Mouse (Mus musculus): ENCODE measurements around the gene Cisd3.
"Not testable (repeated sequence)": the region's sequence is repeated elsewhere in the genome, so short reads cannot be mapped to it uniquely, and the experiment has no call there.

Gene Cisd3

DNA sequence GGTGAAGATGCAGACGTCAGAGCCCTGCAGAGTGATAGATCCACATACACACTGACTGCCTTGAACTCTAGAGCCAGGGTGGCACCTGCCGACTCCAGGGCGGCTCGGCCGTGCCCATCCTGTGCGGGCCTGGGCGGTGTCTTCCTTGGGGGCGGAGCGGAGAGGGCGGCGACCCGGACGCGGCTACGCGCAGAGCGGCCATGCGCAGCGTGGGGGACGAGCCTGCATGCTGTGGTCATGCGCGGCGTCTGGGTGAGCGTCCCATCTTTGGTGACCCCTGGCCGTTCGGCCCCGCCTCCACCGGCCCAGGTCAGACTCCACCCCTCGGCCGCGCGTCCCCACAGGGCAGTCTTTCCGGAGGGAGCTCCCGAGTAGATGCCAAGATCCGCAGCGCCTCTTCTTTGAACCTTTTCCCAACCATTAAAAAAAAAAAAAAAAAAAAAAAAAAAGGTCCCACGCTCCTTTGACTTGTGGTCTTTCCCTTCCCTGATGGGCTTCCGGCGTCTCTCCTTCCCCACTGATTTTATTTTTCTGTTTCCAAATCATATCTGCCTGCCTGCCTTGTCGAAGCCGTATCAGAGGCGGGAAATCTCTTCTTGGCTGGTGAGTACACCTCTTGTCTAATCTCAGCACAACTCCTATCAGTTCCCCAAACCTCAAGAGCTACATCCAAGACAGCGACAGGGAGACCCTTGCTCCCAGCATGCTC lies at the start of gene Cisd3:
Gene Cisd3 (plus strand): TSS at position 214 of the 709 bp plus-strand sequence.
- in situ Hi-C loops (cut with MboI, MseI), result no loop called here

- in situ Hi-C loops (cut with MboI, MseI), result no loop called here
Observed at GRCm38 (mm10) chr11:97641668-97642067, 44.0 kb upstream of the Cisd3 start.

DNA sequence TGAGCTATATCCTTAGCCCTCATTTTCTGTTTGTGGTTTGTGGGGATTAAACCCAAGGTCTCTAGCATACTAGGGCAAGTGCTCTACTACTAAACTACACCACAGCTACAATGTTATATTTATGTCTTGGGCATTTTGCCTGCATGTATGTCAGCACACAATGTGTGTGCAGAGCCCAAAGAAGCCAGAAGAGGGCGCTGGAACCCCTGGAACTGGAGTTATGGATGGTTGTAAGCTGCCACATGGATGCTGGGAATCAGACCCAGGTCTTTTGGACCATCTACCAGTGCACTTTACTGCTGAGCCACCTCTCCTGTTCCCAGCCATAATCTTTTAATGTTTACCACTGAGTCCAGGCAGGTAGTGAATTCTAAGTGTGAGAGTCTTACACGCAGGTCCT lies 42.9 kb upstream of the Cisd3 start:
- in situ Hi-C loops (cut with MboI, MseI), result no loop called here

- in situ Hi-C loops (cut with MboI, MseI), result no loop called here
Observed at GRCm38 (mm10) chr11:97643380-97644055, 42.1 kb upstream of the Cisd3 start.

- in situ Hi-C loops (cut with MboI, MseI), result no loop called here
Observed at GRCm38 (mm10) chr11:97644834-97645233, 40.8 kb upstream of the Cisd3 start.

DNA sequence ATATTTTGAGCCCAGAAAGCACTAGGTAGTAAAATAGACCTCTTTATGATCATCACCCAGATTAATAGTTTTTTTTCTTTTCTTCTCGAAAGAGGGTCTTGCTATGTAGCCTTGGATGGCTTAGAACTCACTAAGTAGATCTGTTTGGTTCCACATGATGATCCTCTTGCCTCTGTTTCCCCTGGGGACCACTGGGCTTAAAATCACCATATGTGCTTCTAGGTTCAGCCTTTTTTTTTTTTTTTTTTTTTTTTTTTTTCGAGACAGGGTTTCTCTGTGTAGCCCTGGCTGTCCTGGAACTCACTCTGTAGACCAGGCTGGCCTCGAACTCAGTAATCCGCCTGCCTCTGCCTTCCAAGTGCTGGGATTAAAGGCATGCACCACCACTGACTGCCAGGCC lies 37.1 kb upstream of the Cisd3 start:
- in situ Hi-C loops (cut with MboI, MseI), result not testable (repeated sequence)

DNA sequence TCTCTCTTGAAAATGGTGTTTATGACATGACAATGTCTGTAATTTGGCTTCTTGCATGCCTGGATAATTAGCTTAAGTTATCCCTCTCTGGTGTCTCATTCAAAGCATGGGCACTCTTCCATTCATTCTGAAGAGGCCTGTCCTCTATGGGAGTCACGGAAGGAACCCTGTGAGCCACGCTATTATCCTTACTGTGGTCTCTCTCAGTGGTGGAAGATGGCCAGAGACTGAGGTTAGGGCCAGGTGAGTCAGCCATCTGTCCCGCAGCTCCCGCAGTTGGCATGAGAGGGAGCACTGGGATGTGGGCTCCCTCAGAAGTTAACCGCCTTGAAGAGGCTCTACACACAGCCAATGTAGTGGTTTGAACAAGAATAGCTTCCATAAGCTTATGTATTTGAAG lies 35.3 kb upstream of the Cisd3 start:
- in situ Hi-C loops (cut with MboI, MseI), result loop anchor here (5.0 kb wide), 1 partner anchor 42 kb away; no protein-coding TSS in a partner anchor

GRCm38 (mm10) chr11:97653376-97653775 lies 32.2 kb upstream of the Cisd3 start:
- in situ Hi-C loops (cut with MboI, MseI), result loop anchor here (5.0 kb wide), 1 partner anchor 39 kb away; no protein-coding TSS in a partner anchor

- in situ Hi-C loops (cut with MboI, MseI), result loop anchor here (5.0 kb wide), 1 partner anchor 38 kb away; no protein-coding TSS in a partner anchor
Observed at GRCm38 (mm10) chr11:97654210-97654609, 31.4 kb upstream of the Cisd3 start.

DNA sequence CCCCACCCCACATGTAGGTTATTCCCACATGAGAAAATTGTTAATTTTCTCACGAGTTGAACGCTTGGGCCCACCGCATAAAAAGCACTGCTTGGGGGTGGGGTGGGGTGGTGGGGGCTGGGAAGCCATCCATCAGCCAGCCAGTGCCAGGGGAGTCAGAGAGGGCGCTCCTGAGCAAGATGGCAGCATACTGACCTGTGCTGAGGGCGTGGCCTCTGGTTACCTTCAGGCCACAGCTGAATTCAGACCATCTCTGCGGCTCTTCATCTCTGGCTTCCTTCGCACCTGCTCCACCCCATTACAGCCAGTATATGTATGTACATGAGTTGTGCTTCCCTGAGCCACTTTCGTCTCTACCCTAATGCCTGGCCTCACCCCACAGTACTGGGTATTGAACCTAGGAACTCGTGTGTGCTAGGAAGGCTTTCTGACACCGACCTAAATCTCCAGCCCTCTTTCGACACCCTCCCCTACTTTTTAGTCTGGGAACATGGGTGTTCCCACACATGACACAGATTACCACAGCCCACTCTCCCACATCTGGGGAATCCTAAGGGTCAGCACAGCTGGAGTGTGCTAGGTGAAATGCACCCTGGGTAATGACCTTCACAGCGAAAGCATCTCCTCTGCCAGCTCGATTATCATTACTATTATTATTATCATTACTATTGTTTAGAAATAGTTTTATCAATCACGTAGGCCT lies 29.2 kb upstream of the Cisd3 start:
- in situ Hi-C loops (cut with MboI, MseI), result no loop called here

DNA sequence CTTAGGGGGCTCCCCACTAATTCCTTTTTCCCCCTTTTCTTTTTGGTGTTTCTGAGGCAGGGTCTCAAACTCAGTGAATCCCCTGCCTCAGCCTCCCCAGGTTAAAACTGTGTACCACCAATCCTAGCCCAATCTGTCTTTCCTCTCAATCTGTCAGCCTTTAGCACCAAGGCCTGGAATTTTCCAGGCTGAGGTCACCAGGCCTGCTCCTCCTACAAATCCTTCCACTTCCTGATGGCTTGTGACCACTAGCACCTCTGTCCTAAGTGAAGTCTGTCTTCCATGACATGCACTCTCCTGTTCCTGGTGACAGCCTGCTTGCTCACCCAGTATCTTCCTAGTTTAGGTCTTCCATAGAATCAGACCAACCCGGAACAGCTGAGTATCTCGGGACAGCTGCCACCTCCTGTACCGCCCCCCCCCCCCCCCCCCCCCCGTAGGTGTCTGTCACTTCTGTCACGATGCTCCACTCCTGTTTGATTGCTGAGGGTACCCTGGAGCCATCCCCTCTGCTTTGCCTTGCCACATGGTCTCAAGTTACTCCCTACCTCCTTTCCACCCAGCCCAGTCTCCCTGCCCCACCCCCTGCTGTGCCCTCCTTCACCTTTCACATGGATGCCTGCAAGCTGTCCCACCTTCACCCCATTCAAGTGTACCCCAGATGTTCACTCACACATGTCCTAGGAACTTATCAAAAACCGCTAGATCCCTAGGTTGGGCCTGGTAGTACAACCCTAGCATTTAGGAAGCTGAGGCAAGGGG lies 28.3 kb upstream of the Cisd3 start:
- in situ Hi-C loops (cut with MboI, MseI), result no loop called here

GRCm38 (mm10) chr11:97657967-97658366 lies 27.7 kb upstream of the Cisd3 start:
- in situ Hi-C loops (cut with MboI, MseI), result not testable (repeated sequence)

- in situ Hi-C loops (cut with MboI, MseI), result no loop called here
Observed at GRCm38 (mm10) chr11:97658751-97659266, 26.8 kb upstream of the Cisd3 start.

- in situ Hi-C loops (cut with MboI, MseI), result no loop called here
Observed at GRCm38 (mm10) chr11:97659267-97659989, 26.2 kb upstream of the Cisd3 start.

- in situ Hi-C loops (cut with MboI, MseI), result no loop called here
Observed at GRCm38 (mm10) chr11:97659990-97660714, 25.5 kb upstream of the Cisd3 start.

- in situ Hi-C loops (cut with MboI, MseI), result no loop called here
Observed at GRCm38 (mm10) chr11:97660734-97661647, 24.6 kb upstream of the Cisd3 start.

GRCm38 (mm10) chr11:97661648-97662133 lies 23.9 kb upstream of the Cisd3 start:
- in situ Hi-C loops (cut with MboI, MseI), result no loop called here

- in situ Hi-C loops (cut with MboI, MseI), result no loop called here
Observed at GRCm38 (mm10) chr11:97662207-97662892, 23.3 kb upstream of the Cisd3 start.

Measured in T-helper 1 cell (primary cell).